ENCODE assay signal across 17 mouse cellular contexts in the genomic region with DNA sequence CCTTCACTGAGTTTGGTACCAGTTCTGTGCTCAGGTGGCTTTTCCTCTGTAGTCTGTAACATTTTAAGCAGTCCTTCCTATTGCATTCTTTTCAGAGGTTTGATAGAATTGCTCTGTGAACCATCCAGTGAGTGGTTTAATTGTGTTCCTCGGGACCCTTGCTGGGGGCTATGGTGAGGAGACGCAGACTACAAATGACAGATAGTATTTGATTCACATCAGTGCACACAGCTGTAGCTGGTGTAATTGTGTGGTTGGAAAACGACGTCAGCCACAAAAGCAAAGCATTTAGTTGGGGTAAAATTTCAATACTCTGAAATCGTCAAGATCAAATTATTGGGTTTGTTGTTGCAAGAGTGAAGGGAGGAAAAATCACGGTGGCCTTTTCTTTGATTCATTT. TPM values are rescaled to one million over a fixed set of nuclear protein-coding genes. Genes with fewer than 3 reads are reported as not detected.
DNase-seq lines count a peak whose midpoint lies in the region; ATAC-seq lines count a peak whose summit lies in the region.
"Had no signal": no experiment of that assay in that cellular context is flagged by ENCODE, and none has a peak within 500 bp of the region (broad histone marks: within the 10 kb centered on the region; RNA-seq: fewer than 3 reads in every experiment).

No protein-coding gene starts in this region.

- no peak for ATAC-seq in kidney, embryonic 14.5 days (ENCODE audit: low FRiP score, low TSS enrichment)
- ATAC-seq in neural tube, embryonic 13.5 days (ENCODE audit: low read depth) = no peak
- ATAC-seq in hindbrain, embryonic 16.5 days = no peak

- no peak for DNase-seq in kidney, postnatal 25 days
- DNase-seq in neural tube, embryonic 10.5 days (ENCODE audit: extremely low spot score, low spot score) = no peak
- DNase-seq in adrenal gland, adult (ENCODE audit: inconsistent age in 2 of 2, low spot score in 1 of 2) = no peak
- no peak for DNase-seq in right cerebral cortex, adult 18-20 months
- DNase-seq: cerebellum, adult 9-11 months; gastrocnemius, postnatal 10 days; heart, adult 18-20 months; kidney, adult 2 months; layer of hippocampus, postnatal 36 days; lung, adult 2 months; thymus, adult 18-20 months had no signal

- no peak overlapping the region for H3K9ac ChIP-seq in kidney, embryonic 14.5 days (ENCODE audit: low read depth, low read length)
- no peak overlapping the region for H3K9ac ChIP-seq in neural tube, embryonic 13.5 days
- H3K9ac ChIP-seq in hindbrain, embryonic 16.5 days (ENCODE audit: low read depth, low read length) = no peak overlapping the region

- H3K36me3 ChIP-seq in kidney, embryonic 14.5 days (ENCODE audit: control insufficient read depth, insufficient read depth, low read length) = no peaks in the 10 kb centered on the region
- H3K36me3 ChIP-seq in neural tube, embryonic 13.5 days = no peaks in the 10 kb centered on the region
- no peaks in the 10 kb centered on the region for H3K36me3 ChIP-seq in hindbrain, embryonic 16.5 days (ENCODE audit: control insufficient read depth, insufficient read depth, low read length)

- H3K27me3 ChIP-seq in kidney, embryonic 14.5 days (ENCODE audit: control insufficient read depth, insufficient read depth, low read length) = no peaks in the 10 kb centered on the region
- no peaks in the 10 kb centered on the region for H3K27me3 ChIP-seq in neural tube, embryonic 13.5 days
- H3K27me3 ChIP-seq in hindbrain, embryonic 16.5 days (replicated peaks; ENCODE audit: control insufficient read depth, insufficient read depth, low read length) = no peaks in the 10 kb centered on the region; the same call in 1 of the 2 replicates

- peaks cover 18% of the 10 kb centered on the region for H3K4me1 ChIP-seq in kidney, embryonic 14.5 days (ENCODE audit: control insufficient read depth, insufficient read depth, low read length)
- H3K4me1 ChIP-seq in neural tube, embryonic 13.5 days (replicated peaks) = peaks cover 49% of the 10 kb centered on the region
- peaks cover 39% of the 10 kb centered on the region for H3K4me1 ChIP-seq in hindbrain, embryonic 16.5 days (ENCODE audit: control insufficient read depth, insufficient read depth, low read depth, low read length)

- peak overlapping the region; percentile 67; the same call in 1 of the 2 replicates for H3K27ac ChIP-seq in kidney, embryonic 14.5 days (ENCODE audit: low read depth, low read length)
- H3K27ac ChIP-seq in neural tube, embryonic 13.5 days (replicated peaks) = peak overlapping the region; percentile 76
- peak overlapping the region; percentile 59 for H3K27ac ChIP-seq in hindbrain, embryonic 16.5 days (ENCODE audit: low read depth, low read length)

- 33% methylated on average over 6 of the region's 6 CpGs for WGBS in kidney, embryonic 14.5 days
- WGBS in neural tube, embryonic 13.5 days = 38% methylated on average over 6 of the region's 6 CpGs
- WGBS in hindbrain, embryonic 16.5 days = 29% methylated on average over 6 of the region's 6 CpGs

- no peak overlapping the region for H3K4me2 ChIP-seq in kidney, embryonic 14.5 days (replicated peaks; ENCODE audit: low read depth, low read length)
- no peak overlapping the region for H3K4me2 ChIP-seq in neural tube, embryonic 13.5 days
- H3K4me2 ChIP-seq in hindbrain, embryonic 16.5 days (ENCODE audit: low read length) = no peak overlapping the region
- H3K4me2 ChIP-seq: liver, embryonic 11.5 days had no signal

- no peaks in the 10 kb centered on the region for H3K9me3 ChIP-seq in kidney, embryonic 14.5 days (ENCODE audit: control insufficient read depth, low read length)
- H3K9me3 ChIP-seq in neural tube, embryonic 13.5 days = no peaks in the 10 kb centered on the region
- H3K9me3 ChIP-seq in hindbrain, embryonic 16.5 days (ENCODE audit: control insufficient read depth, low read length) = no peaks in the 10 kb centered on the region

- no peak overlapping the region for H3K4me3 ChIP-seq in kidney, embryonic 14.5 days (ENCODE audit: low read length)
- no peak overlapping the region for H3K4me3 ChIP-seq in neural tube, embryonic 13.5 days
- no peak overlapping the region for H3K4me3 ChIP-seq in hindbrain, embryonic 16.5 days (ENCODE audit: low read length)

RNA-seq across cellular contexts. Expression of gene Abr, which starts 22.1 kb away (rescaled TPM):
- 31.8 and 57.7 TPM in 2 replicates for polyA plus RNA-seq in kidney, embryonic 14.5 days (2014; fragmentation: Nextera tagmentation; extraction: Ambion mirVana)
- 83.7 and 86.8 TPM in 2 replicates for polyA plus RNA-seq in neural tube, embryonic 13.5 days (2015; fragmentation: Nextera tagmentation; extraction: Ambion mirVana)
- 85.2 and 102 TPM in 2 replicates for polyA plus RNA-seq in hindbrain, embryonic 16.5 days (2015; fragmentation: Nextera tagmentation; extraction: Ambion mirVana)

RNA-seq across cellular contexts. Expression of gene Bhlha9, which starts 28.0 kb away (rescaled TPM):
- polyA plus RNA-seq in kidney, embryonic 14.5 days (2014; fragmentation: Nextera tagmentation; extraction: Ambion mirVana) = 0.49 TPM in 1 of 2 replicates, not detected in the other
- 0.32 TPM in 1 of 2 replicates, not detected in the other for polyA plus RNA-seq in neural tube, embryonic 13.5 days (2015; fragmentation: Nextera tagmentation; extraction: Ambion mirVana)
- 2.6 and 2.7 TPM in 2 replicates for polyA plus RNA-seq in hindbrain, embryonic 16.5 days (2015; fragmentation: Nextera tagmentation; extraction: Ambion mirVana)
- polyA plus RNA-seq: heart, embryonic 14.5 days; kidney, adult 2 months; lung, adult 2 months; macrophage had no signal

RNA-seq across cellular contexts. Expression of gene Trarg1, which starts 35.4 kb away (rescaled TPM):
- polyA plus RNA-seq in kidney, embryonic 14.5 days (2014; fragmentation: Nextera tagmentation; extraction: Ambion mirVana) = 0.81 and 0.89 TPM in 2 replicates
- polyA plus RNA-seq in neural tube, embryonic 13.5 days (2015; fragmentation: Nextera tagmentation; extraction: Ambion mirVana) = 1.4 and 3.3 TPM in 2 replicates
- 1.6 and 1.9 TPM in 2 replicates for polyA plus RNA-seq in hindbrain, embryonic 16.5 days (2015; fragmentation: Nextera tagmentation; extraction: Ambion mirVana)
- polyA plus RNA-seq: macrophage had no signal
